ENCODE assay signal across 13 mouse cellular contexts in the genomic region with DNA sequence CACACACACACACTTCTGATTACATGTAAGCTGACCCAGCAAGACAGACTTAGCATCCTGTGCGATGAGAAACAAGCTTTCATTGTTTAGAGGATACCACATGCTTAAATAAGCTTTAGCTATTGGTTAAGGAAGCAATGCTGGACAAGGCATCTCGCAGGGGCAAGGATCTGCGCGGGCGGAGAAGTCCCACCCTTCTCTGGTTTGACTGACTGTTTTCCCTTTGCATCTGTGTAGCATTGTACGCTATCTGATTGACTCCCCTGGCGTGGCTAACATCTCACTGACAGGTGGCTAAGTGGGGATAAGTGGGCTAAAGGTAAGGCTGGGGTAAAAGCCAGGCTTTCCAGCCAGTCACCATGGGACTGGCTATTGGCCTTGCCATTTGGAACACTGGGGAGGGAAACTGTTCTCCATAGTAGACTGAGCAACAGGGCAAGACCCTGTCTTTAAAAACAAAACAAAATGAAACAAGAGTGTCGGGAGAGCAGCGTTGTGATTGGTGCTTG. TPM values are rescaled to one million over a fixed set of nuclear protein-coding genes. Genes with fewer than 3 reads are reported as not detected.
A peak's percentile ranks its signal among the peaks of the same experiment; 100 is the strongest.
DNase-seq lines count a peak whose midpoint lies in the region; ATAC-seq and TF ChIP-seq lines count a peak whose summit lies in the region.
"Had no signal": no experiment of that assay in that cellular context is flagged by ENCODE, and none has a peak within 500 bp of the region (broad histone marks: within the 10 kb centered on the region; RNA-seq: fewer than 3 reads in every experiment).

TSS of gene Gucy1b2 (minus strand) at position 51 of the 509 bp plus-strand sequence.

- peaks cover 22% of the 10 kb centered on the region for H3K4me1 ChIP-seq in heart, embryonic 12.5 days (replicated peaks)
- peaks cover 32% of the 10 kb centered on the region for H3K4me1 ChIP-seq in forebrain, embryonic 14.5 days (ENCODE audit: control insufficient read depth, insufficient read depth, low read length)
- peaks cover 11% of the 10 kb centered on the region; the same call in 1 of the 2 replicates for H3K4me1 ChIP-seq in midbrain, embryonic 16.5 days (ENCODE audit: control insufficient read depth, insufficient read depth, low read length)
- H3K4me1 ChIP-seq: limb, embryonic 15.5 days; megakaryocyte, embryonic 14.5 days had no signal

- WGBS in heart, embryonic 12.5 days: 47% methylated on average over 9 of the region's 9 CpGs
- WGBS in forebrain, embryonic 14.5 days: 56% methylated on average over 9 of the region's 9 CpGs
- WGBS in midbrain, embryonic 16.5 days: 62% methylated on average over 9 of the region's 9 CpGs

- no peak for TF ChIP-seq CTCF in left cerebral cortex, adult 2 months (IDR thresholded peaks at IDR 0.05)

- no peak for DNase-seq in heart, postnatal 4 days
- DNase-seq in left cerebral cortex, adult 2 months (ENCODE audit: extremely low spot score in 1 of 2, low spot score in 2 of 2): no peak
- DNase-seq in left cerebral cortex, postnatal 36 days (ENCODE audit: low spot score in 2 of 2): no peak
- peak; percentile 41 for DNase-seq in forebrain, embryonic 14.5 days (ENCODE audit: low spot score)
- DNase-seq in cerebellum, postnatal 25 days: no peak
- DNase-seq in ovary, postnatal 14 days (ENCODE audit: low spot score): no peak
- DNase-seq: adrenal gland, postnatal 10 days had no signal

- no peak for ATAC-seq in heart, embryonic 12.5 days (ENCODE audit: insufficient number of reproducible peaks, low FRiP score)
- no peak for ATAC-seq in forebrain, embryonic 14.5 days
- ATAC-seq in midbrain, embryonic 16.5 days: no peak
- ATAC-seq: Patski had no signal

- no peak within 1 kb of the TSS for H3K27ac ChIP-seq in heart, embryonic 12.5 days (ENCODE audit: poor library complexity, severe bottlenecking)
- H3K27ac ChIP-seq in left cerebral cortex, adult 2 months: no peak within 1 kb of the TSS
- H3K27ac ChIP-seq in forebrain, embryonic 14.5 days (ENCODE audit: low read depth, low read length): peak within 1 kb of the TSS; percentile 90
- no peak within 1 kb of the TSS for H3K27ac ChIP-seq in midbrain, embryonic 16.5 days (ENCODE audit: low read length)
- H3K27ac ChIP-seq: limb, embryonic 15.5 days had no signal

- H3K27me3 ChIP-seq in heart, embryonic 12.5 days (replicated peaks): 0 out of 2 replicates have a peak, but pooled peaks cover 4% of the 10 kb centered on the region
- H3K27me3 ChIP-seq in forebrain, embryonic 14.5 days (replicated peaks; ENCODE audit: control insufficient read depth, insufficient read depth, low read length): no peaks in the 10 kb centered on the region
- no peaks in the 10 kb centered on the region for H3K27me3 ChIP-seq in midbrain, embryonic 16.5 days (ENCODE audit: control insufficient read depth, insufficient read depth, low read depth, low read length)
- H3K27me3 ChIP-seq: Patski had no signal

- H3K9me3 ChIP-seq in heart, embryonic 12.5 days (replicated peaks): no peaks in the 10 kb centered on the region
- no peaks in the 10 kb centered on the region for H3K9me3 ChIP-seq in forebrain, embryonic 14.5 days (replicated peaks; ENCODE audit: control insufficient read depth, low read length)
- H3K9me3 ChIP-seq in midbrain, embryonic 16.5 days (replicated peaks; ENCODE audit: control insufficient read depth, low read length, poor library complexity, severe bottlenecking): no peaks in the 10 kb centered on the region
- H3K9me3 ChIP-seq: limb, embryonic 15.5 days; megakaryocyte, embryonic 14.5 days had no signal

- no peaks in the 10 kb centered on the region for H3K36me3 ChIP-seq in heart, embryonic 12.5 days
- H3K36me3 ChIP-seq in forebrain, embryonic 14.5 days (ENCODE audit: control insufficient read depth, insufficient read depth, low read length): no peaks in the 10 kb centered on the region
- H3K36me3 ChIP-seq in midbrain, embryonic 16.5 days (ENCODE audit: control insufficient read depth, insufficient read depth, low read length): no peaks in the 10 kb centered on the region
- H3K36me3 ChIP-seq: limb, embryonic 15.5 days had no signal

- intact Hi-C loops in left cerebral cortex, adult 2 months (cut with DNase I): loop anchor here (2.0 to 10.0 kb wide), 5 partner anchors 124 to 1109 kb away; no protein-coding TSS in a partner anchor
- intact Hi-C loops in left cerebral cortex, postnatal 36 days (cut with DNase I): loop anchor here (2.0 to 10.0 kb wide), 5 partner anchors 123 to 1121 kb away; no protein-coding TSS in a partner anchor

- no peak within 1 kb of the TSS for H3K9ac ChIP-seq in heart, embryonic 12.5 days
- H3K9ac ChIP-seq in forebrain, embryonic 14.5 days (ENCODE audit: low read length): peak within 1 kb of the TSS; percentile 26; the same call in 1 of the 2 replicates
- no peak within 1 kb of the TSS for H3K9ac ChIP-seq in midbrain, embryonic 16.5 days (ENCODE audit: low read depth, low read length)
- H3K9ac ChIP-seq: limb, embryonic 15.5 days had no signal

- H3K4me3 ChIP-seq in heart, embryonic 12.5 days: no peak within 1 kb of the TSS
- H3K4me3 ChIP-seq in left cerebral cortex, adult 2 months: peak within 1 kb of the TSS; percentile 39
- no peak within 1 kb of the TSS for H3K4me3 ChIP-seq in forebrain, embryonic 14.5 days (ENCODE audit: low read depth, low read length)
- H3K4me3 ChIP-seq in midbrain, embryonic 16.5 days (ENCODE audit: low read depth, low read length): no peak within 1 kb of the TSS
- H3K4me3 ChIP-seq: limb, embryonic 15.5 days had no signal

- peak within 1 kb of the TSS; percentile 11 for H3K4me2 ChIP-seq in heart, embryonic 12.5 days
- H3K4me2 ChIP-seq in forebrain, embryonic 14.5 days (ENCODE audit: low read length): peak within 1 kb of the TSS; percentile 30
- peak within 1 kb of the TSS; percentile 37; the same call in 1 of the 2 replicates for H3K4me2 ChIP-seq in midbrain, embryonic 16.5 days (ENCODE audit: low read length)
- H3K4me2 ChIP-seq: limb, embryonic 15.5 days had no signal

RNA-seq across cellular contexts. Expression of gene Gucy1b2, which starts in this region (rescaled TPM):
- 0.06 TPM in 1 of 2 replicates, not detected in the other for polyA plus RNA-seq in heart, embryonic 12.5 days (2016; fragmentation: Nextera tagmentation; extraction: Ambion mirVana)
- total RNA-seq in heart, postnatal 4 days (2021): under 1 TPM in 1 of 2 experiments, not detected in 1; 0.18 TPM
- under 1 TPM; 0.28 to 0.29 TPM for total RNA-seq in left cerebral cortex, adult 2 months (2021)
- under 1 TPM; 0.32 to 0.41 TPM for total RNA-seq in left cerebral cortex, postnatal 36 days (2021)
- 3.7 and 4.5 TPM in 2 replicates for polyA plus RNA-seq in forebrain, embryonic 14.5 days (2014; fragmentation: Nextera tagmentation; extraction: Ambion mirVana)
- polyA plus RNA-seq in midbrain, embryonic 16.5 days (2015; fragmentation: Nextera tagmentation; extraction: Ambion mirVana): 0.44 and 0.55 TPM in 2 replicates
- polyA plus RNA-seq: C2C12 had no signal
